Mouse (Mus musculus) MEL (cell line): ENCODE results near the gene Trim2. TPM values are rescaled to one million over a fixed set of nuclear protein-coding genes. Genes with fewer than 3 reads are reported as not detected.
A peak's percentile ranks its signal among the peaks of the same experiment; 100 is the strongest.

ENCODE experiments used
- DNase-seq: peaks from one replicate; pipeline ENCODE4 v3.0.0; 2011; ENCODE audit warnings: low read depth, low spot score
- H3K27ac ChIP-seq: 2 replicates; pipeline ENCODE4 v1.5.1; 2012; ENCODE audit warnings: low read depth, mild to moderate bottlenecking, control low read depth, low read length, moderate library complexity; ENCODE audit not compliant: control insufficient read depth
- H3K27me3 ChIP-seq, 2 experiments: fragments of 150-350 bp in 1 of 2; sonication (generic) in 1 of 2; 2 replicates each; pipeline ENCODE4 v1.6.1; 2012; ENCODE audit warnings: low read length in 2 of 2, mild to moderate bottlenecking in 2 of 2, improper control_type of control experiment in 1 of 2, moderate library complexity in 1 of 2; ENCODE audit not compliant: insufficient read depth in 2 of 2, control insufficient read depth in 1 of 2
- H3K36me3 ChIP-seq, 2 experiments: 2 replicates each; pipeline ENCODE4 v1.6.1; 2012 to 2014; ENCODE audit warnings: low read length in 2 of 2, improper control_type of control experiment in 1 of 2, inconsistent platforms in 1 of 2, mild to moderate bottlenecking in 1 of 2; ENCODE audit not compliant: insufficient read depth in 2 of 2, control insufficient read depth in 1 of 2
- H3K4me1 ChIP-seq, 2 experiments: fragments of 150-350 bp in 1 of 2; sonication (generic) in 1 of 2; 2 replicates each; pipeline ENCODE4 v1.6.1; 2012; ENCODE audit warnings: low read length in 2 of 2, improper control_type of control experiment in 1 of 2, mild to moderate bottlenecking in 1 of 2; ENCODE audit not compliant: insufficient read depth in 2 of 2, control insufficient read depth in 1 of 2
- H3K4me3 ChIP-seq, 2 experiments: fragments of 150-350 bp in 1 of 2; sonication (generic) in 1 of 2; 2 replicates each; pipeline ENCODE4 v1.5.1; 2012; ENCODE audit warnings: low read depth in 2 of 2, low read length in 2 of 2, mild to moderate bottlenecking in 2 of 2, moderate library complexity in 2 of 2, control low read depth in 1 of 2, improper control_type of control experiment in 1 of 2; ENCODE audit not compliant: control insufficient read depth in 1 of 2, insufficient read depth in 1 of 2
- H3K79me2 ChIP-seq: 2 replicates; pipeline ENCODE4 v1.6.1; 2012; ENCODE audit warnings: mild to moderate bottlenecking, low read length, moderate library complexity; ENCODE audit not compliant: control insufficient read depth, poor library complexity, insufficient read depth
- H3K9ac ChIP-seq: 2 replicates; pipeline ENCODE4 v1.6.1; 2012; ENCODE audit warnings: low read depth, mild to moderate bottlenecking, control low read depth, low read length, moderate library complexity; ENCODE audit not compliant: control insufficient read depth, poor library complexity, severe bottlenecking
- H3K9me3 ChIP-seq: fragments of 150-350 bp; sonication (generic); replicated peaks from 2 replicates; pipeline ENCODE4 v1.6.1; 2012; ENCODE audit warnings: mild to moderate bottlenecking, low read length, improper control_type of control experiment, moderate library complexity; ENCODE audit not compliant: insufficient read depth
- CTCF ChIP-seq, 3 experiments: IDR thresholded peaks in 2 of 3; conservative IDR thresholded peaks in 1 of 3; 2 replicates each; pipeline ENCODE4 v1.5.1; 2011 to 2012; ENCODE audit warnings: low read length in 3 of 3, low read depth in 2 of 3, mild to moderate bottlenecking in 2 of 3, improper control_type of control experiment in 1 of 3, inconsistent platforms in 1 of 3, mixed read lengths in 1 of 3, moderate library complexity in 1 of 3; ENCODE audit not compliant: control insufficient read depth in 1 of 3, insufficient read depth in 1 of 3, poor library complexity in 1 of 3, severe bottlenecking in 1 of 3
- EP300 ChIP-seq, 2 experiments: IDR thresholded peaks; 2 replicates each; pipeline ENCODE4 v1.6.1; 2011; ENCODE audit warnings: improper control_type of control experiment in 2 of 2, low read length in 2 of 2, low read depth in 1 of 2, mild to moderate bottlenecking in 1 of 2
- GABPA ChIP-seq: IDR thresholded peaks from 2 replicates; pipeline ENCODE4 v1.6.1; 2012; ENCODE audit warnings: low read depth, mild to moderate bottlenecking, inconsistent platforms, low read length, improper control_type of control experiment, moderate library complexity
- GATA1 ChIP-seq: IDR thresholded peaks from 2 replicates; pipeline ENCODE4 v1.6.1; 2011; ENCODE audit warnings: low read depth, low read length, improper control_type of control experiment
- NELFE ChIP-seq: IDR thresholded peaks from 2 replicates; pipeline ENCODE4 v1.6.1; 2011; ENCODE audit warnings: low read depth, low read length, improper control_type of control experiment
- NRF1 ChIP-seq: IDR thresholded peaks from 2 replicates; pipeline ENCODE4 v1.6.1; 2014; ENCODE audit warnings: low read depth, mild to moderate bottlenecking, inconsistent platforms, low read length, improper control_type of control experiment, moderate library complexity; ENCODE audit not compliant: poor library complexity, insufficient read depth, severe bottlenecking
- POLR2A ChIP-seq, 2 experiments: IDR thresholded peaks; 2 replicates each; pipeline ENCODE4 v1.6.1; 2011 to 2012; ENCODE audit warnings: low read length in 2 of 2, mild to moderate bottlenecking in 2 of 2, control low read depth in 1 of 2, improper control_type of control experiment in 1 of 2, low read depth in 1 of 2, moderate library complexity in 1 of 2; ENCODE audit not compliant: control insufficient read depth in 1 of 2, insufficient read depth in 1 of 2, poor library complexity in 1 of 2
- TBP ChIP-seq: IDR thresholded peaks from 2 replicates; pipeline ENCODE4 v1.8.0; 2011; ENCODE audit warnings: low read depth, low read length, improper control_type of control experiment
- ZKSCAN1 ChIP-seq: IDR thresholded peaks from 2 replicates; pipeline ENCODE4 v1.6.1; 2012; ENCODE audit warnings: low read depth, mild to moderate bottlenecking, inconsistent platforms, low read length, improper control_type of control experiment, moderate library complexity
- ZNF384 ChIP-seq: IDR thresholded peaks from 2 replicates; pipeline ENCODE4 v1.6.1; 2012; ENCODE audit warnings: low read depth, mild to moderate bottlenecking, inconsistent platforms, low read length, improper control_type of control experiment
- polyA plus RNA-seq, 2 experiments: library from polyadenylated mRNA; stranded (reverse) in 1 of 2; unstranded in 1 of 2; fragments of >175 nt in 1 of 2; fragments of >200 nt in 1 of 2; gene quantifications; 2 replicates each; pipeline versions ENCODE4 v1.2.1 to v1.2.4; 2012; ENCODE audit warnings: low replicate concordance in 2 of 2, low read depth in 1 of 2; ENCODE audit not compliant: insufficient read length in 2 of 2, insufficient read depth in 1 of 2, missing spikeins in 1 of 2
- total RNA-seq: library from RNA; depleted of rRNA; stranded (reverse); fragments of 300-350 nt; gene quantifications from 2 replicates; pipeline ENCODE4 v1.2.3, GENCODE M21; 2012

The Trim2 gene
- total and polyA plus RNA-seq, 3 experiments, result 1.7 to 4.4 TPM; not detected in 1

GRCm38 (mm10) chr3:84313003-84313800 is 6.5 kb upstream of the Trim2 start (continued):
- TF ChIP-seq ZKSCAN1 (no peak), GABPA (no peak), EP300 (IDR thresholded peaks at IDR 0.05; ENCODE audit: low read depth in 1 of 2, low read length in 2 of 2) (peak; percentile 31 to 43; a peak in 2 of 4 replicates), GATA1 (peak; percentile 52)

GRCm38 (mm10) chr3:84312326-84312725 is 5.6 kb upstream of the Trim2 start:
- no peaks in the 10 kb centered on the region for H3K27me3 ChIP-seq
- no peaks in the 10 kb centered on the region for H3K79me2 ChIP-seq
- peaks cover 3 to 19% of the 10 kb centered on the region in 2 experiments; a peak in 3 of 4 replicates for H3K4me1 ChIP-seq
- H3K36me3 ChIP-seq, result peaks cover 0 to 12% of the 10 kb centered on the region in 2 experiments; a peak in 2 of 4 replicates
- no peak for DNase-seq
- TF ChIP-seq CTCF (IDR thresholded peaks at IDR 0.05 in 2 of 3, conservative IDR thresholded peaks at IDR 0.05 in 1 of 3; ENCODE audit: control insufficient read depth in 1 of 3, insufficient read depth in 1 of 3, low read depth in 2 of 3, low read length in 3 of 3, poor library complexity in 1 of 3, severe bottlenecking in 1 of 3), result no peak
- no peak for TF ChIP-seq NELFE
- H3K4me3 ChIP-seq, result no peak overlapping the region
- H3K27ac ChIP-seq, result no peak overlapping the region
- H3K9ac ChIP-seq, result no peak overlapping the region
- H3K9me3 ChIP-seq, result no peaks in the 10 kb centered on the region

DNA sequence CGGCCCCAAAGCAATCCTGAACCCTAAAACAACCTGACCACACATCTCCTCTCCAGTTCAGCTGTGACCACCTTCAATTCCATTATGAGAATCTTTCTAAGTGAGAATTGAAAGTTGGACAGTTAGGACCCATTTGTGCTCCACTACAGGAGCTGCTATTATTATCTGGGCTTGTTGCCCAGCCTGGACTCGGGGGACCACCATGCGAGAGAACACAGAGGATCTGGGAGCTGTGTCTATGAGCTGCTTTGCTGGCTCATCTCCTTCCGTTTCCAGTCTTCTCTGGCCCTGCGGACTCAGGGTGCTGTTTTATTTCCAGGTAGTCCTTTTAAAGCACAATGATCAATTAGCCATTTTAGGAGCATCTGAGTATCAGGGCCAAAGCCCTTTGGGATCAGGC is 839 bp upstream of the Trim2 start:
- H3K79me2 ChIP-seq, result no peaks in the 10 kb centered on the region
- no peaks in the 10 kb centered on the region for H3K9me3 ChIP-seq
- no peak overlapping the region for H3K9ac ChIP-seq
- no peak for TF ChIP-seq ZKSCAN1
- TF ChIP-seq ZNF384, result no peak
- TF ChIP-seq POLR2A (IDR thresholded peaks at IDR 0.05; ENCODE audit: control insufficient read depth in 1 of 2, insufficient read depth in 1 of 2, low read depth in 1 of 2, low read length in 2 of 2, poor library complexity in 1 of 2), result no peak
- TF ChIP-seq NRF1, result no peak
- no peak for TF ChIP-seq TBP
- TF ChIP-seq EP300 (IDR thresholded peaks at IDR 0.05; ENCODE audit: low read depth in 1 of 2, low read length in 2 of 2), result no peak
- TF ChIP-seq, all 39 proteins: peak for 0
- Histone ChIP-seq H3K27ac (no peak overlapping the region), H3K4me3 (no peak overlapping the region), H3K36me3 (no peaks in the 10 kb centered on the region), H3K27me3 (no peaks in the 10 kb centered on the region), H3K4me1 (no peaks in the 10 kb centered on the region)
- DNase-seq, result no peak
